ENCODE assay signal across 22 mouse cellular contexts in the genomic region with DNA sequence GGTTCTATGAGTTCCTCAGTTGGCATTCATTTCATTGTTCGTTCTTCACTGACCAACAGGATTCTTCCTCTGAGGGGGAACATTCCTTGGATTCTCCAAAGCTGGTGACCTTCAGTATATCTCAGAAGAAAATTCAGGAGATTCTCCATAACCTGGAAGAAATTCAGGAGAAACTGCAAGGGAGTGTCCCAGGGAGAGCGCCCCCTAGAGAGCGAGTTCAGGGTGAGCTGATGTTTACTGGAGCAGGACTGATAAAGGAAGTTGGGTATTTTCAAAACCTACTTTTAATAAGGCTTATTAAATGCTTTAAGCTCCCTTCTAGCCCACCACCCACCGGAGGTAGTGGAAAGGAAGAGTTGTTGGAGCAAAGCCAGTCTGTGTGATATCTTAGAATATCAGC. TPM values are rescaled to one million over a fixed set of nuclear protein-coding genes. Genes with fewer than 3 reads are reported as not detected.
DNase-seq lines count a peak whose midpoint lies in the region; ATAC-seq and TF ChIP-seq lines count a peak whose summit lies in the region.
"Had no signal": no experiment of that assay in that cellular context is flagged by ENCODE, and none has a peak within 500 bp of the region (broad histone marks: within the 10 kb centered on the region; RNA-seq: fewer than 3 reads in every experiment).

No protein-coding gene starts in this region.

- H3K4me2 ChIP-seq in lung, postnatal 0 days (replicated peaks; ENCODE audit: low read depth, low read length): no peak overlapping the region
- H3K4me2 ChIP-seq: embryonic facial prominence, embryonic 15.5 days; hindbrain, embryonic 14.5 days; liver, embryonic 13.5 days; lung, embryonic 15.5 days; midbrain, embryonic 15.5 days; neural tube, embryonic 13.5 days had no signal

- TF ChIP-seq CTCF in kidney, adult 2 months (conservative IDR thresholded peaks at IDR 0.05; ENCODE audit: insufficient read depth, insufficient read length, low read depth, low read length): peak; percentile 42; the same call in 1 of the 2 replicates
- TF ChIP-seq CTCF in lung, postnatal 0 days (IDR thresholded peaks at IDR 0.05): peak; percentile 27
- TF ChIP-seq CTCF in MEL (IDR thresholded peaks at IDR 0.05 in 2 of 3, conservative IDR thresholded peaks at IDR 0.05 in 1 of 3; ENCODE audit: control insufficient read depth in 1 of 3, insufficient read depth in 1 of 3, low read depth in 2 of 3, low read length in 3 of 3, poor library complexity in 1 of 3, severe bottlenecking in 1 of 3): peak; percentile 67 to 78 (median 68)
- TF ChIP-seq CTCF in small intestine, adult 2 months (IDR thresholded peaks at IDR 0.05; ENCODE audit: extremely low read depth, insufficient read length, insufficient replicate concordance, low read depth, low read length): peak; percentile 24; the same call in 1 of the 2 replicates

- TF ChIP-seq RAD21 in MEL (IDR thresholded peaks at IDR 0.05; ENCODE audit: low read depth, low read length): no peak

- H3K4me3 ChIP-seq in kidney, adult 2 months (ENCODE audit: insufficient read depth, low read depth, low read length): no peak overlapping the region
- H3K4me3 ChIP-seq in lung, postnatal 0 days (ENCODE audit: low read depth, low read length): no peak overlapping the region
- H3K4me3 ChIP-seq in MEL (ENCODE audit: control insufficient read depth in 1 of 2, insufficient read depth in 1 of 2, low read depth in 2 of 2, low read length in 2 of 2): no peak overlapping the region
- H3K4me3 ChIP-seq in small intestine, adult 2 months (ENCODE audit: low read depth, low read length): no peak overlapping the region
- H3K4me3 ChIP-seq: embryonic facial prominence, embryonic 15.5 days; limb, embryonic 10.5 days; liver, embryonic 13.5 days; lung, embryonic 15.5 days; midbrain, embryonic 15.5 days; neural tube, embryonic 13.5 days had no signal

- H3K27ac ChIP-seq in kidney, adult 2 months (ENCODE audit: insufficient read depth, low read depth, low read length): no peak overlapping the region
- no peak overlapping the region for H3K27ac ChIP-seq in lung, postnatal 0 days (ENCODE audit: low read length)
- no peak overlapping the region for H3K27ac ChIP-seq in MEL (ENCODE audit: control insufficient read depth, low read depth, low read length)
- H3K27ac ChIP-seq in small intestine, adult 2 months (ENCODE audit: insufficient read depth, low read depth, low read length): no peak overlapping the region
- H3K27ac ChIP-seq: embryonic facial prominence, embryonic 15.5 days; hindbrain, embryonic 14.5 days; limb, embryonic 10.5 days; liver, embryonic 13.5 days; lung, embryonic 15.5 days; macrophage; midbrain, embryonic 15.5 days; neural tube, embryonic 13.5 days had no signal

- no peaks in the 10 kb centered on the region for H3K27me3 ChIP-seq in kidney, adult 2 months (replicated peaks; ENCODE audit: control insufficient read depth, insufficient read depth, low read length)
- no peaks in the 10 kb centered on the region for H3K27me3 ChIP-seq in lung, postnatal 0 days (replicated peaks; ENCODE audit: insufficient read depth, low read length)
- no peaks in the 10 kb centered on the region for H3K27me3 ChIP-seq in MEL (ENCODE audit: control insufficient read depth in 1 of 2, insufficient read depth in 2 of 2, low read length in 2 of 2)
- H3K27me3 ChIP-seq in small intestine, adult 2 months (ENCODE audit: control insufficient read depth, insufficient read depth, low read length): no peaks in the 10 kb centered on the region
- H3K27me3 ChIP-seq: embryonic facial prominence, embryonic 15.5 days; liver, embryonic 13.5 days; lung, embryonic 15.5 days; midbrain, embryonic 15.5 days; neural tube, embryonic 13.5 days had no signal

- no peaks in the 10 kb centered on the region for H3K4me1 ChIP-seq in kidney, adult 2 months (ENCODE audit: control insufficient read depth, insufficient read depth, low read length)
- no peaks in the 10 kb centered on the region for H3K4me1 ChIP-seq in lung, postnatal 0 days (ENCODE audit: insufficient read depth, low read depth, low read length)
- H3K4me1 ChIP-seq in MEL (ENCODE audit: control insufficient read depth in 1 of 2, insufficient read depth in 2 of 2, low read length in 2 of 2): no peaks in the 10 kb centered on the region
- H3K4me1 ChIP-seq in small intestine, adult 2 months (ENCODE audit: control insufficient read depth, insufficient read depth, insufficient read length, low read length): no peaks in the 10 kb centered on the region
- H3K4me1 ChIP-seq: embryonic facial prominence, embryonic 15.5 days; limb, embryonic 10.5 days; liver, embryonic 13.5 days; lung, embryonic 15.5 days; midbrain, embryonic 15.5 days; neural tube, embryonic 13.5 days had no signal

- H3K36me3 ChIP-seq in kidney, adult 2 months (ENCODE audit: control insufficient read depth, insufficient read depth, low read length): no peaks in the 10 kb centered on the region; the same call in none of the 2 replicates
- H3K36me3 ChIP-seq in lung, postnatal 0 days (ENCODE audit: insufficient read depth, low read length): peaks cover 6% of the 10 kb centered on the region; the same call in 1 of the 2 replicates
- no peaks in the 10 kb centered on the region for H3K36me3 ChIP-seq in MEL (ENCODE audit: control insufficient read depth in 1 of 2, insufficient read depth in 2 of 2, low read length in 2 of 2)
- peaks cover 24% of the 10 kb centered on the region for H3K36me3 ChIP-seq in small intestine, adult 2 months (ENCODE audit: control insufficient read depth, insufficient read depth, low read length)
- H3K36me3 ChIP-seq: midbrain, embryonic 15.5 days had no signal

- no peak for TF ChIP-seq EP300 in lung, postnatal 0 days (IDR thresholded peaks at IDR 0.05)
- TF ChIP-seq EP300 in MEL (IDR thresholded peaks at IDR 0.05; ENCODE audit: low read depth in 1 of 2, low read length in 2 of 2): no peak

- no peak for TF ChIP-seq POLR2A in kidney, adult 2 months (IDR thresholded peaks at IDR 0.05; ENCODE audit: low read depth, low read length)
- TF ChIP-seq POLR2A in MEL (IDR thresholded peaks at IDR 0.05; ENCODE audit: control insufficient read depth in 1 of 2, insufficient read depth in 1 of 2, low read depth in 1 of 2, low read length in 2 of 2, poor library complexity in 1 of 2): no peak
- no peak for TF ChIP-seq POLR2A in small intestine, adult 2 months (IDR thresholded peaks at IDR 0.05; ENCODE audit: low read depth, low read length)

- H3K79me2 ChIP-seq in MEL (ENCODE audit: control insufficient read depth, insufficient read depth, low read length, poor library complexity): no peaks in the 10 kb centered on the region

- WGBS in kidney, adult 2 months: 73% methylated on average over 4 of the region's 4 CpGs
- 61% methylated on average over 4 of the region's 4 CpGs for WGBS in lung, postnatal 0 days
- WGBS in small intestine, adult 2 months: 85% methylated on average over 4 of the region's 4 CpGs

- H3K9me3 ChIP-seq in lung, postnatal 0 days (ENCODE audit: low read length): no peaks in the 10 kb centered on the region
- no peaks in the 10 kb centered on the region for H3K9me3 ChIP-seq in MEL (replicated peaks; ENCODE audit: insufficient read depth, low read length)
- H3K9me3 ChIP-seq: embryonic facial prominence, embryonic 15.5 days; limb, embryonic 10.5 days; liver, embryonic 13.5 days; lung, embryonic 15.5 days; midbrain, embryonic 15.5 days; neural tube, embryonic 13.5 days had no signal

- no peak for ATAC-seq in lung, postnatal 0 days
- ATAC-seq: forebrain, embryonic 14.5 days; inflammation-experienced regulatory T-cells, adult 6 months; midbrain, embryonic 15.5 days had no signal

- no peak for DNase-seq in kidney, adult 2 months
- no peak for DNase-seq in kidney, postnatal 10 days
- DNase-seq in lung, postnatal 0 days (ENCODE audit: low spot score): no peak
- DNase-seq in lung, postnatal 4 days: no peak
- DNase-seq in MEL (ENCODE audit: low read depth, low spot score): peak; percentile 49
- DNase-seq in natural killer cell, adult 2 months (ENCODE audit: low spot score in 2 of 2): no peak
- no peak for DNase-seq in frontal cortex, postnatal 36 days (ENCODE audit: low spot score in 2 of 2)
- DNase-seq: adrenal gland, postnatal 25 days; cerebellum, adult 9-10 months; gastrocnemius, postnatal 25 days; heart, postnatal 4 days; liver, embryonic 13.5 days had no signal

- H3K9ac ChIP-seq in lung, postnatal 0 days (replicated peaks; ENCODE audit: low read depth): no peak overlapping the region
- no peak overlapping the region for H3K9ac ChIP-seq in MEL (ENCODE audit: control insufficient read depth, low read depth, low read length, poor library complexity, severe bottlenecking)
- H3K9ac ChIP-seq: embryonic facial prominence, embryonic 15.5 days; hindbrain, embryonic 14.5 days; liver, embryonic 13.5 days; lung, embryonic 15.5 days; midbrain, embryonic 15.5 days; neural tube, embryonic 13.5 days had no signal

RNA-seq across cellular contexts. Expression of gene Rnf135, which starts 10.2 kb away (rescaled TPM):
- polyA plus RNA-seq in kidney, adult 2 months (2012; rRNA removed): 7.0 and 7.6 TPM in 2 replicates
- 13.7 and 16.1 TPM in 2 replicates for polyA plus RNA-seq in lung, postnatal 0 days (2015; fragmentation: Nextera tagmentation; extraction: Ambion mirVana)
- 4.1 and 5.2 TPM in 2 replicates for total RNA-seq in MEL (2012; rRNA removed)
- polyA plus RNA-seq in MEL (2012; ENCODE audit: insufficient read depth in 1 of 2, insufficient read length in 2 of 2, low read depth in 1 of 2, low replicate concordance in 2 of 2, missing spikeins in 1 of 2): 1 to 10 TPM in 1 of 2 experiments, not detected in 1; 8.0 TPM
- polyA plus RNA-seq in small intestine, adult 2 months (2012; rRNA removed): 4.3 and 5.9 TPM in 2 replicates

RNA-seq across cellular contexts. Expression of gene Rhot1, which starts 15.0 kb away (rescaled TPM):
- polyA plus RNA-seq in kidney, adult 2 months (2012; rRNA removed): 13.7 and 18.3 TPM in 2 replicates
- polyA plus RNA-seq in lung, postnatal 0 days (2015; fragmentation: Nextera tagmentation; extraction: Ambion mirVana): 38.2 and 44.9 TPM in 2 replicates
- total RNA-seq in MEL (2012; rRNA removed): 39.8 and 43.7 TPM in 2 replicates
- polyA plus RNA-seq in MEL (2012; ENCODE audit: insufficient read depth in 1 of 2, insufficient read length in 2 of 2, low read depth in 1 of 2, low replicate concordance in 2 of 2, missing spikeins in 1 of 2): 100 to 1,000 TPM in 1 of 2 experiments, 10 to 100 TPM in 1; 44.3 to 919 TPM
- 1.8 and 3.0 TPM in 2 replicates for polyA plus RNA-seq in small intestine, adult 2 months (2012; rRNA removed)

RNA-seq across cellular contexts. Expression of gene Adap2, which starts 39.9 kb away (rescaled TPM):
- 25.9 and 26.8 TPM in 2 replicates for polyA plus RNA-seq in kidney, adult 2 months (2012; rRNA removed)
- 8.4 and 12.4 TPM in 2 replicates for polyA plus RNA-seq in lung, postnatal 0 days (2015; fragmentation: Nextera tagmentation; extraction: Ambion mirVana)
- total RNA-seq in MEL (2012; rRNA removed): not detected in 2 replicates
- polyA plus RNA-seq in MEL (2012; ENCODE audit: insufficient read depth in 1 of 2, insufficient read length in 2 of 2, low read depth in 1 of 2, low replicate concordance in 2 of 2, missing spikeins in 1 of 2): not detected
- polyA plus RNA-seq in small intestine, adult 2 months (2012; rRNA removed): 17.3 and 23.2 TPM in 2 replicates

RNA-seq across cellular contexts. Expression of gene Tefm, which starts 51.9 kb away (rescaled TPM):
- 10.2 and 12.3 TPM in 2 replicates for polyA plus RNA-seq in kidney, adult 2 months (2012; rRNA removed)
- 17.8 and 19.5 TPM in 2 replicates for polyA plus RNA-seq in lung, postnatal 0 days (2015; fragmentation: Nextera tagmentation; extraction: Ambion mirVana)
- 30.0 and 33.9 TPM in 2 replicates for total RNA-seq in MEL (2012; rRNA removed)
- polyA plus RNA-seq in MEL (2012; ENCODE audit: insufficient read depth in 1 of 2, insufficient read length in 2 of 2, low read depth in 1 of 2, low replicate concordance in 2 of 2, missing spikeins in 1 of 2): 10 to 100 TPM in 1 of 2 experiments, not detected in 1; 23.6 TPM
- 0.60 and 1.1 TPM in 2 replicates for polyA plus RNA-seq in small intestine, adult 2 months (2012; rRNA removed)
